Mouse (Mus musculus): ENCODE data around the gene Gdf3.

GRCm38 (mm10) chr6:122569113-122569512, 40.8 kb downstream of the Gdf3 start:
- no peak for TF ChIP-seq CTCF (IDR thresholded peaks at IDR 0.05; ENCODE audit: low read depth, low read length)
- no peak for TF ChIP-seq POLR2A (IDR thresholded peaks at IDR 0.05; ENCODE audit: extremely low read depth, insufficient read depth, low read length)
